Mouse (Mus musculus) heart, postnatal 36 days (tissue): ENCODE measurements around the gene Mrvi1. TPM values are rescaled to one million over a fixed set of nuclear protein-coding genes. Genes with fewer than 3 reads are reported as not detected.

Experiments used
- DNase-seq, 2 experiments: peaks; one replicate each; pipeline ENCODE4 v3.0.0; 2021 to 2022
- intact Hi-C: fragments of 180-260 bp; cut with DNase I; formaldehyde crosslinking; loops from one replicate; pipeline ENCODE4 v1.15.1; 2025
- total RNA-seq, 2 experiments: library from RNA; stranded (reverse); gene quantifications; 2 replicates each; pipeline ENCODE4 v1.2.3; 2021

Gene Mrvi1
- total RNA-seq, 2 experiments from 2014 or later: 13.4 to 15.8 TPM

DNA sequence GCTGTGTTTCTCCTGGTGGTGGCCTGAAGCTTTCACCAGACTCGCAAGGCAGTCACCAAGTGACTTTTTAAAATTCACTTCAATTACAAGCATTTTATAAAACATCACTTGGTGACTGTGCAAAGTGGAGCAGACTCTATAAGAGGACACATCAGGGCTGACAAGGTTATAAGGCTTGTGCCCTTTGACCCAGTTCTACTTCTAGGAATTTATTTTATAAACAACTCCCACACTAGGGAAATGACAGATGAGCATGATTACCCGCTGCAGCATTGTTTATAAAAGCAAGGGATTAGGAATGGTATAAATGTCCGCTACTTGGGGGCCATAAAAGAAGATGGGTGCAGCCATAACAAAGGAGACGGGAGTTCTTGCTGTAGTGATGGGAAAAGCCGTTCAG, 1.4 kb upstream of the Mrvi1 start:
- intact Hi-C loops: no loop called here
- no peak for DNase-seq

DNA sequence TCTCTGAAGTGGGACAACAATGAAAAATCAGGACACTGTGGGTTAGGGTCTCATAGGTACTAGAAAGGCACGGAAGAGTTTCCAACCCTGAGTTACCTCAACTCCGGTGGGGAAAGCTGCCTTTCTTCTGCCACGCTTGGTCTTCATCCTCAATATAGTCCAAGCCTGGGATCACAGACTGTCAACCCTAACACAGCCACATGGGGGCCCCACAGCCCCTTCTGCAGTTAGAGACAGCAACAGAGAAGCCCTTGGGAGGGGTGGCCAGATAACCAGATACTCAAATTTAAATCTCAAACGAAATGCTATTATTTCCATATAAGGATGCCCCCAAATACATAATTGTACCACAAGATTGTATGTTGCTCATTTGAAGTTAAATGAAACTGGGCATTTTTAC, 503 bp upstream of the Mrvi1 start:
- peak; percentile 41 to 52 for DNase-seq
- intact Hi-C loops: no loop called here

DNA sequence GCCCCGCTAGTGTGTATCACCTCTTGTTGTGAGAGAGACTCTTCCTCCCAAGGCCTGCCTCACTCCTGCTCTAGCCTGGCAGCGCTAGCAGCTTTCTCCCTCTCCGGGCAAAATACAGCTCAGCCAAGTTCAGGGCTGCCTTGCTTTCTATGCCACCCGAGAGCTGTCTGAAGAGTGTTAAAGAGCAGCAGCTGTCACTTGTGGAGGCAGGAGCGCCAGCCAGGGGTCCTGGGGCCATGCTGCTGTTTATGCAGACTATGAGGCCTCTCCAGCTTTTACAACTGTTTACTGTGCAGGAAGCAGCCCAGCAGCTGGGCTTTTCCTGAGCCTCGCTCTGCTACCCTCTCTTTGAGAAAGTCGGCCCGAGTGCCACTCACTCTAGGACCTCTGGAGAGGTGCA, 1.2 kb downstream of the Mrvi1 start:
- intact Hi-C loops: no loop called here
- DNase-seq: no peak

DNA sequence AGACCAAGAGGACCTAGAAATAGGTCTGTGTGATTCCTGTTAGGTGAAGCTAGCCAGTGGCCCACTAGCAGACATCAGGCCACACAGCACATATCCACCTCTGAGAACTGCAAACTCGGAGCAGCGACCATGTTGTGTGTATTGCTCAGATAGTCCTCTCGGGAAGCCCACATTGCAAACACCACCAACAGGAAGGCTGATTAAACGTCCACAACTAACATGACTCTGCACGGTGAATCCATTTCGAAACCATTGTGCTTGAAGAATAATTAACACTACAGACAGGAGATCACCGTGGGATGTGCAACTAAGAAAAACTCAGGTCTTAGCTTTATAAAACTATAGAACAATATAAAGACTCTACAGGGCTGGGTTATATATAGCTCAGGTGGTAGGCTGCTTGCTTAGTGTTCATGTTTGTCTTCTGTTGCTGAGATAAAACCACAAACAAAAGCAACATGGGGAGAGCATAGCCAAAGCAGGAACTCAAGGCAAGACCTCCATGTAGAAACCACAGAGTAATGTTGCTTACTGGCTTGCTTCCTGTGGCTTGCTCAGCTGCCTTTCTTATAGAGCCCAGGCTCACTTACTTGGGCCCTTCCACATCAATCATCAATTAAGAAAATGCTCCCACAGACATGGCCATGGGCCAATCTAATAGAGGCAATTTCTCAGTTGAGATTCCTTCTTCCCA, 4.4 kb downstream of the Mrvi1 start:
- no peak for DNase-seq
- intact Hi-C loops: no loop called here

DNA sequence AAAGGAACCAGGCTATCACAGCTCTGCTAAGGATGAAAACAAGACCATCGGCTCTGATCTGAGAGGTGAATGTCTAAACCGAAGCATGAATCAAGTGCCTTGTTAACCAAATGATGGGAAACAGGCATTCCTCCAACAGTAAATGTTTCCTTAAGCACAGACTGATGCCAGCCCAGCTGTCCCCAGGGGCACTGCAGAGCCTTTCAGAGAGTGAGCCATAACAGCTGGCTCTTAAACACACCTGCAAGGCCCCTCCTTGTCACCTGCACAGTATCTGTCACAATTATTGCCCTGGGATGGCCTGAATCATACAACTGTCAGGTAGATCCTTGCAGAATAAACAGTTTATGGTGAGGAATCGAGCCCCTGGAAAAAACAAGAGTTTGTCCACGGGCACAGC, 8.8 kb downstream of the Mrvi1 start:
- DNase-seq: no peak
- intact Hi-C loops: no loop called here

DNA sequence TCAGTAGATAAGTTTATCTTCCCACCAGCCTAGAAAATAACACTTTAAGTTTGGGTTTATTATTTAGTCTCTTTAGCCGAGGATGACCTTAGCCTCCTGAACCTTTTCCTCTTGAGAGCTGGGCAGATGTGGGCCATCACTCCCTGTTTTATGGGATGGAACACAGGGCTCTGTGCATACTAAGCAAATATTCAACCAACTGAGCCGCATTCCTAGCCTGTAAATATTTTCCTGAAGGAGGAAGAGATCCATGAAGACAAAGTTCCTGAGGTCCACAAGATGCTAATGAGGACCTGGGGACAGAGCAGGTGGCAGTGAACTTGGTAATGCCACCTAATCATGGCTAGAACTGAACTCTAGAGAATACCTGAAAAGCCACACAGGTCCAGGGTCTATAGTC, 9.5 kb downstream of the Mrvi1 start:
- intact Hi-C loops: no loop called here
- no peak for DNase-seq

DNA sequence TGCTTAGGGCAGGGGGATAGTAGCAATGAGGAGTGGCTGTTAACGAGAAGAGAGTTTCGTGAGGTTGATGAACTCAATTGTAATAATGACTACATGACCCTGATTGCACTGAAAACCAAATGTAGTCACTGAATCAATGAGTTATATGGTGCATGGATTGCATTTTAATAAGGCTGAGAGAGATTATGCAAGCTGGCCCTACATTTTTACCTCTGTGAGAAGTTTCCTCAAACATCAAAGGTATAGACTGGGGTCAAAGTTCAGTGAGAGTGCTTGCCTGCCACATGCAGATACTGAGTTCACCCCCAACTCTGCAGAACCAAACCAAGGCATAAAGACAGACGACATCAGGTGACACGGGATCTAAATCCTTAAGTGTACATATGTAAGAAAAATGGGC, 14.9 kb downstream of the Mrvi1 start:
- no peak for DNase-seq

DNA sequence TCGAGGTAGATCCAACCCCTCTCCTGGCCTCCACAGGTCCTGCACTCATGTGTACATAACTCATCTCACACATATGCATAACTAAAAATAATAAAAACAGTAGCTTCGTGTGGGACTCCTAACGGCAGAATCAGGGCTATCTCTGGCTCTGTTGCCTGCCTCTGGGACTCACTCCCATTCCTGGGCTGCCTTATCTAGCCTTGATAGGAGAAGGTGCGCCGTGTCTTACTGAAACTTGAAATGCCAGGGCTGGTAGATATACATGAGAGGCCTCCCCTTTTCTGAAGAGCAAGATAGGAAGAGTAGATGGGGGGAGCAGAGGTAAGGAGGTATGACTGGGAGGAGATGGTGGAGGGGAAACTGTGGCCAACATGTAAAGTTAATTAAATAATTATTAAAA, 15.4 kb downstream of the Mrvi1 start:
- intact Hi-C loops: no loop called here
- no peak for DNase-seq

More for the DNA sequence above, 14.9 kb downstream of the Mrvi1 start:
- intact Hi-C loops: no loop called here

DNA sequence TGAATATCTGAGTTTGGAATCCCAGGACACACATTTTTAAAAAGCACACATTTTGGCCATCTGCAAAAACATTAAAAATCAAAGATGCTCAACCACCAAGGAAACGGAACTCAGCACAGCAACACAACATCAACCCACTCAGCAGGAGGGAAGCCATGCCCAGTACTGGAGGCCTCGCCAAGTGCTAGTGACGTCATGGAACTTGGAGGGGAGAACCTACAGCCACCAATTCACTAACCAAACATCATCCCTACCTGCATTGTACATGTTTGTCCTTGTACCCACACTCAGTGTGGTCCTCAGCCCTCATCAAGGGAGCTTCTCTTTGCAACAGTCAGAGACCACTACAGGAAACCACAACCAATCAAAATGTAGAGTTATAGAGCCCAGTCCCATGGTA, 16.9 kb downstream of the Mrvi1 start:
- DNase-seq: no peak
- intact Hi-C loops: no loop called here

DNA sequence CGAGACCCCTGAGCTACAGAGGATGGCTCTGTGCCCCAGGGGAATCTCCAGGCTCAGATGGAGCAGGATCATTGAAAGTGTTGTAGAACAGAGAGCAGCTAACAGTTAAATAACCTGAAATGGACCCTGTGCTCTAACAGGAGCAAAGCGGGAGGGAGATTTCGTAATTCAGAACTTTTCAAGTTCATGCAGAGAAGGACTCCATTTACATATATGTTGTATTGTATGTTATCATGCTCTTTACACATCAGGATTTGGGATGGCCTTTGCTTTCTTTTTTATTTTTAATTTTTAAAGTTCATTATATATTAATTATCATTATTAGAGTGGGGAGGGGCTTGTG, 18.6 kb downstream of the Mrvi1 start:
- DNase-seq: no peak
- intact Hi-C loops: no loop called here

DNA sequence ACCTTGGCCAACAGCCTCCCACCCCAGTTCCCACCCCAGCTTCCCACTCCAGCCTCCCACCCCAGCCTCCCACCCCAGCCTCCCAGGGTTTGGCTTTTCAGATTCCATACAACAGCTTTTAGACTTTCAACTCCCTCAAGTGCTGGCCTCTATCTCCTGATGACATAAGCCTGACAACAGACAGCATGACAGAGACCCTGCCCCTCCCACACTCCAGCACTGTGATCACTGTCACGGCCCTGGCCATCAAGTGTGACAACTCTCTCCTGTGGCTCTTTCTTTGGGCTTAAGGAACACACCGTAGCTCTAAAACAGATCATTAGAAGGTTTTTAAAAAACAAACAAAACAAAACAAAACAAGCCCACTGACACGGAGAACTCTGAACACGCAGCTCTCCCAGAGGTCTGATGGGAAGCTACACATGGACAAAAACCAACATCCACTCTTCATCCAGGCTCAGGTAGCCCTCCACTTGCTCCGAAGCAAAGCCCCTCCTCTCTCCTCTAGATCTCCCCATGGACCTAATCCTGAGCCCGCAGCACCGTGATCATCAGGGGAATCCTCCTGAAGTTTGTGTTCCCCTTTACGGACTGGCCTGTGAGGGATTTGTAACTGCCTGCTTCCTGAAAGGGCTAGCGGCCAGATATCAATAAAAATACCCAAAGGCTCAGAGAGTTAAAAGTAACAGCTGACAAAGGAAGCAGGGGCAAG, 19.2 kb downstream of the Mrvi1 start:
- intact Hi-C loops: no loop called here

DNA sequence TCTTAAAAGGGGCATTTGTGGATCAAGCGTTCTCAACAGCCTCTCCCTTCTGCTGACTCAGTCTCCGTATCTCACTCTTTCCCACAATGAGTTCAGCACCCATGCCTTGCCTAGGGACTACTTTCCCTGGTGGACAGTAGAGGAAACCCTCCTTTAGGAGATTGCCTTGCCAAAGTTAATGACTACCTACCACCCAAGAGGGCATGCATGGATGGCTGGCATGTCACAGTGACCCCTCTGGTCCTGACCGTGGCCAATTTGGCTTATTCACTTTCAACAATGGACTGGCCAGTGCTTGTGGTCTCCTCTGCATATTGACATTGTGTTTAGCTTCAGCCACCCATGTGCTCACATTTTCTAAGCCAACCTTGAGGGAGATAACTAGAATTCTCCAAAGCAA, 19.8 kb downstream of the Mrvi1 start:
- intact Hi-C loops: no loop called here
- no peak for DNase-seq

More for the DNA sequence above, 19.2 kb downstream of the Mrvi1 start:
- DNase-seq: no peak

DNA sequence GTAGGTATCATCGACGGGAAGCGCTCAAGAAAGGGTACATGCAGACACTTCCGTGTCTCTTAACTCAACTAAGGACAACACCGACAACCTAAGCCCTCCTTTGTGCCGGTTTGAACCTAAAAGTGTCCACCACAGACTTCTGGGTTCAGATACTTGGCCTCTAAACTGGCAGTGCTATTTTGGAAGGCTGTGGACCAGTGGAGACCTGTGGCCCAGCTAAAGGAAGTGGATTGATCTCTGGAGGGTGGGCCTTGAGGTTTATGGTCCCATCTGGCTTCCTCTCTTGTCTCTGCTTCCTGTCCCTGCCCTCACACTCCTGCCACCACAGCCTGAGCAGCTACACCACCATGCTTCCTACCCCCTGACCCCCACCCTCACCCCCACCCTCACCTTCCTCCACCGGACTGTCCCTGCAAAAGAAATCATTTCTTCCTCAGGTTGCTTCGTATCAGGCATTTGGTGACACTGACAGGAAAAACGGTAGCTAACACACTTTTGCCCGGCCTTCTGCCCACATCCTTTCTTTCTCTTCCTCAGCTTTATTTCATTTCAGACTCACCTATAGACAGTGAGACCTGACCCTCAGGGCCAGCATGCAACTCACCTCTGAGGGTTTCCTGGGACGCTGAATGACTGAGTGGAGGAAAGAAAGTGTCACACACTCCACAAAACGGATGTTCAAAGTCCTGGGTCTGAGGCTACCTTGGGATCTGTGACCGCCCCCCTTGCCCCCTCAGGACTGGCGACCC, 25.7 kb downstream of the Mrvi1 start:
- intact Hi-C loops: no loop called here
- no peak for DNase-seq

DNA sequence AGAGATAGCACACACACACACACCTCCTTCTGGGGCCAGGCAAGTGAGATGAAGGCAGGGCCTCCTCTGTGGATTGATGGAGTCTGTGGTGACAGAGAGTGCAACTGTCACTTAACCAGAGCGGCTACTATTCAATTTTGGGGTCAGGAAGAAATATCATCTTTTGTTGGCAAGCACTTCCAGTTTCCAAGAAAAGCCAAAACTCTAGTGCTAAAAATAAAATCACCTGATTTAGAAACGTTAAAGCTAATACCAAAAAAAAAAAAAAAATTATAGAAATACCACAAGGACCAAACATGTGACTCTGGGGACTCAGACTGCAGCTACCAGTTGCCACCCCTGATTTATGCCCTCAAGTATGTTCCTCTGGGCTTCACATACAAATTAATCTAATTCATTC, 26.7 kb downstream of the Mrvi1 start:
- intact Hi-C loops: no loop called here

DNA sequence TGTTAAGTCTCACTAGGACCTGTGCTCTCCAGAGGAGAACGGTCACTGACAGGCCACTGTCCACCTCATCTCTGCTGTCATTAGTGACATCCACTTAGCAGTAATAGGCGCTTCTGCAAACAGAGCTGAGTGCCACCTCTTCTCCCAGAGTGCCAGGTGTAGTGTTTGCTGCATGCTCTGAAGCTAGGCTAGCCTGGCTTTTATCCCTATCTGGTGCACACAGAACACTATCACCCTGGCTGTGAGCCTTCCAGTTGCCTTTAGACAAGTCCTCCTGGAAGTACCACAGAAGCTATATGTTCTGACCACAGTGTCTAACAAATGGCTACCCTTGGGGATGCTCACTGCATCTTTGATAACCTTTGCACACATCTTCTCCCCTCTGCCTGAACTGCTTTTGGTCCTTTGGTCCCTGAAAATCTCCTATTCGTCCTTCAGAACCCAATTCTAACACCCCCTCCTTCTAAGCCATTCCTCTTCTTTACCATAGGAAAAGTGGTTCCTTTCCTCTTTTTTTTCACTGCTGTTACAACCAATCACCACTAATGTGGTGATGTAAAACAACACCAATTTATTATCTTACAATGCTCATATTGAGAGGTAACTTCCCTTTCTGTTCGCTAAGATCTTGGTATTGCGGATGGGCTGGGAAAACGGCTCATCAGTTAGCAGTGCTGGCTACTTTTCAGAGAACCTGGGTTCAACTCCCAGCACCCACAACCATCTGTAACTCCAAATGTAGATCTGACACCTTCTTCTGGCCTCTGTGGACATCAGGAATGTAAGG, 28.0 kb downstream of the Mrvi1 start:
- intact Hi-C loops: loop anchor here (5.0 kb wide), 1 partner anchor 212 kb away; no protein-coding TSS in a partner anchor
- no peak for DNase-seq

More for the DNA sequence above, 26.7 kb downstream of the Mrvi1 start:
- DNase-seq: no peak

DNA sequence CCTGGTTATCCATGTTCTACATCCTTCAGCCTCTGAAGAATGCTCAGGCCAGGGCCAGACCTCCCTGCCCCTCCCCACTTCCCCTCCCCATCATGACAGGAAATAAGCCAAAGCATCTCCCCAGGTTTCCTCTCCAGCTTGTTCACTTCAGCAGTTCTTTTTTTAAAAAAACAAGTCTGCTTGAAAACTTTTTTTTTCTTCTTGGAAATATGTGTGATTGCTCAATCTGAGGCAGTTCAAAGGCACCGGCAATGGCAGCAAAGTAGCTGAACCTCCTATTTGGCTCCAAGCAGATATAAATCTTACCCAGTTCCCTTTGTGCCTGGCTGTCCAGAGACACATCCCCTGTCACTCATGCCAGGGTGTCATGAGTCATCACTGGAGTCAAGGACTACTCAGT, 29.1 kb downstream of the Mrvi1 start:
- intact Hi-C loops: loop anchor here (5.0 kb wide), 1 partner anchor 211 kb away; no protein-coding TSS in a partner anchor
- DNase-seq: peak in 1 of 2 experiments; percentile 38

DNA sequence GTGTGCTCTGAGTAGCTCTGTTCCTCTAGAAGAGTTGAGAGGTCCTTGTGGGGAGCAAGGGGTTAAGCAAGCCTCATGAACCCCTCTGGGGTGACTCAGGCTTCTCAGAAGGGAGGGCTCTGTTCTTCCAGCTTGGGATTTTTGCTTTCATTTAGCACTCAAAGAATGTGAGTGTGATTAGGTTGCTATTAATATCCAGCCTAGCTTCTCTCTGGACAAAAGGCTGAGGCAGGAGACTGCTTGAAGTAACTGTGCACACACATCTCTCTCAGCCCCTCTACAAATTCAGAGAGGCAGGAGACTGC, 31.7 kb downstream of the Mrvi1 start:
- DNase-seq: no peak
- intact Hi-C loops: loop anchor here (5.0 kb wide), 1 partner anchor 208 kb away; no protein-coding TSS in a partner anchor

DNA sequence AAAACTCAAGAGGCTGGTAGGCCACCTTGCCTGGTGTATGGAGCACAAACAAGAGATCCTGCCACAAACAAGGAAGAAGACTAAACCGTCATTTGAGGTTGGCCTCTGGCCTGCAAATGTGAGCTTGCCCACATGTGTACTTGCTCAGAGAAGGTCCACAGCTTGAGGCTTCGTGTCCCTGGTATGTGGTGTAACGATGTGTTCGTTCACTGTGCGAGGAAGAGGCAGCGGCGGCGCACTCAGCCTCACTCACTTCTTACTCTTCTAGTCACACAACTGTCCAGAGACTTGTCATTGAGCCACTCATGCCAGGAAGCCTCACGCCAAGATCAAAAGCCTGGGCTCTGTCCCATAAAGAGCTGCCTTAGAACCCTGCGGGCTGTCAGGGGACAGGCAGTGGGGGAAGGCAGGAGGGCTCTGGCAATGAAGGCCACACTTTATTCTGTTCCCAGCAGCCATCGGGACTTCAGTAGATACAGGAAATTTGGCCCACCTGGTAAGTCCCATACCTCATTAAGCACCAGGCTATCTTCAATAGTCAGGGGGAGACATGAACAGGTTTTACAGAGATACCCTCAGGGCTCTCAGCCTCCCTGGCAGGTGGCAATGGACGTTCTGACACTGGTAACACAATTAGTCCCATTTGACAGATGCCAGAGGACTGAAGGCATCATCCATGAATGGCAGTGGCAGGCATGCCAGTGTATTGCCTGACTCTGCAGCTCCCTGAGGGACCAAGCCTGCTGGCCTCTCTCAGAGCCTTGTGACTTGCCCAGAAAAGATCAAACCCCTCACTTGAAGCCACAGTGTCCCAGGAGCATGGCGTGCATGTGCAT, 32.3 kb downstream of the Mrvi1 start:
- intact Hi-C loops: loop anchor here (5.0 kb wide), 2 partner anchors 133 to 208 kb away; no protein-coding TSS in a partner anchor
- DNase-seq: no peak

DNA sequence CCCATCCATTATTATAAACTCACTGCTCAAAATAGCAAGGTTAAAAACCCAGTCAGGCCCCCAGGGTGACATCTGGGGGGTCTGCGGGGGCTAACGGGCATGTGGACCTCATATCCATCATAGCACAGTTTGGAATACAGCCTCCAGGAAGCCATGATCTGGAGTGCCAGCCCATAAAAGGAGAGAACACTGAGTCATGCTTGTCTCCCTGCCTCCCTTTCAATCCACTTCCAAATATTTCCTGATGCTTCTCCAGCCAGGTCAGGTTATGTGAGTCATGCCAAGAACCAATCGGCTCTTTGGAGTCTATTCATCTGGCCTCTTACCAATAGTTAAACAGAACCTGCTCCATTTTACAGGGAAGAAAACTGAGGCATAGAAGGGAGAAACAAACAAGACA, 33.7 kb downstream of the Mrvi1 start:
- intact Hi-C loops: loop anchor here (5.0 kb wide), 1 partner anchor 131 kb away; no protein-coding TSS in a partner anchor
- DNase-seq: no peak

DNA sequence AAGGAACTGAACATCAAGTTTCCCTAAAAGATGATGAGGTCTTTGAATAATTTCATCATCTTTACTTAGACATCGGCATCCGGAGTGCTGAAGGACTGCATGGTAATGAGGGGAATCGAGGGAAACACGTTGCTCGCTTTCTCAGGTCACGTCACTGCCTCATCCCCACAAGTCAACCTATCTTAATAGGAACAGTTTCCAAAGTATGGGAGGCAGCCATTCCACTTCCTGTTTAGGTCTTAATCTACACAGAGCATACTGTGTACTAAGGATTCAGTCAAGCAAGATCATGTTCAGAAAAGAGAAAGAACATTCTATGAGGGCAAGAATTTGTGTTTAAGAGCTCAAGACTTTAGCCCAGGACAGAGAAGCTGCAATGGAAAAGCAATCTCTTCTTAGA, 34.6 kb downstream of the Mrvi1 start:
- intact Hi-C loops: loop anchor here (5.0 kb wide), 1 partner anchor 130 kb away; no protein-coding TSS in a partner anchor
- no peak for DNase-seq
